Mouse (Mus musculus): Measurements from ENCODE around the gene Cradd. TPM values are rescaled to one million over a fixed set of nuclear protein-coding genes. Genes with fewer than 3 reads are reported as not detected.

Cradd gene
- polyA plus RNA-seq, 1 experiment from 2014 or later, result 10.4 TPM

GRCm38 (mm10) chr10:95317581-95318391, 6.1 kb downstream of the Cradd start:
- ATAC-seq (ENCODE audit: low FRiP score, low TSS enrichment), result no peak
- H3K9me3 ChIP-seq (ENCODE audit: low read length), result no peaks in the 10 kb centered on the region
- H3K4me2 ChIP-seq (replicated peaks; ENCODE audit: low read depth, low read length), result no peak overlapping the region
- H3K27me3 ChIP-seq (ENCODE audit: insufficient read depth, low read length), result peaks cover 27% of the 10 kb centered on the region; the same call in 1 of the 2 replicates
- H3K4me3 ChIP-seq (ENCODE audit: low read length), result no peak overlapping the region
- H3K27ac ChIP-seq (ENCODE audit: low read length), result no peak overlapping the region
- H3K4me1 ChIP-seq (ENCODE audit: insufficient read depth, low read length), result peaks cover 18% of the 10 kb centered on the region
- no peaks in the 10 kb centered on the region for H3K36me3 ChIP-seq (ENCODE audit: insufficient read depth, low read length)
- no peak overlapping the region for H3K9ac ChIP-seq (replicated peaks; ENCODE audit: low read length)
- 88% methylated on average over 21 of the region's 21 CpGs for WGBS

- ATAC-seq (ENCODE audit: low FRiP score, low TSS enrichment), result no peak
- Histone ChIP-seq H3K4me3 (ENCODE audit: low read length) (no peak overlapping the region), H3K4me2 (replicated peaks; ENCODE audit: low read depth, low read length) (no peak overlapping the region), H3K27ac (ENCODE audit: low read length) (no peak overlapping the region), H3K9me3 (ENCODE audit: low read length) (no peaks in the 10 kb centered on the region), H3K36me3 (ENCODE audit: insufficient read depth, low read length) (no peaks in the 10 kb centered on the region), H3K27me3 (ENCODE audit: insufficient read depth, low read length) (peaks cover 30% of the 10 kb centered on the region), H3K4me1 (ENCODE audit: insufficient read depth, low read length) (peaks cover 14% of the 10 kb centered on the region), H3K9ac (replicated peaks; ENCODE audit: low read length) (no peak overlapping the region)
- 77% methylated on average over 14 of the region's 14 CpGs for WGBS
These were observed 6.8 kb downstream of the Cradd start for GRCm38 (mm10) chr10:95317091-95317490.

- Histone ChIP-seq H3K4me2 (replicated peaks; ENCODE audit: low read depth, low read length) (no peak overlapping the region), H3K4me3 (ENCODE audit: low read length) (no peak overlapping the region), H3K9me3 (ENCODE audit: low read length) (no peaks in the 10 kb centered on the region), H3K27ac (ENCODE audit: low read length) (no peak overlapping the region), H3K4me1 (ENCODE audit: insufficient read depth, low read length) (peaks cover 11% of the 10 kb centered on the region), H3K9ac (replicated peaks; ENCODE audit: low read length) (no peak overlapping the region), H3K27me3 (ENCODE audit: insufficient read depth, low read length) (peaks cover 34% of the 10 kb centered on the region), H3K36me3 (ENCODE audit: insufficient read depth, low read length) (no peaks in the 10 kb centered on the region)
- 62% methylated on average over 9 of the region's 9 CpGs for WGBS
- no peak for ATAC-seq (ENCODE audit: low FRiP score, low TSS enrichment)
These were observed 7.3 kb downstream of the Cradd start for GRCm38 (mm10) chr10:95316675-95317074.

- Histone ChIP-seq H3K4me2 (replicated peaks; ENCODE audit: low read depth, low read length) (peak overlapping the region; percentile 25; the same call in 1 of the 2 replicates), H3K27ac (ENCODE audit: low read length) (no peak overlapping the region), H3K27me3 (ENCODE audit: insufficient read depth, low read length) (peaks cover 36% of the 10 kb centered on the region), H3K9me3 (ENCODE audit: low read length) (no peaks in the 10 kb centered on the region), H3K36me3 (ENCODE audit: insufficient read depth, low read length) (no peaks in the 10 kb centered on the region), H3K4me3 (ENCODE audit: low read length) (no peak overlapping the region), H3K4me1 (ENCODE audit: insufficient read depth, low read length) (peaks cover 14% of the 10 kb centered on the region), H3K9ac (replicated peaks; ENCODE audit: low read length) (no peak overlapping the region)
- 29% methylated on average over 19 of the region's 19 CpGs for WGBS
- ATAC-seq (ENCODE audit: low FRiP score, low TSS enrichment), result peak; percentile 86; the same call in 1 of the 2 replicates
These were observed 8.0 kb downstream of the Cradd start for GRCm38 (mm10) chr10:95315801-95316474.

GRCm38 (mm10) chr10:95315321-95315720, 8.6 kb downstream of the Cradd start:
- 86% methylated on average over 11 of the region's 11 CpGs for WGBS
- Histone ChIP-seq H3K4me2 (replicated peaks; ENCODE audit: low read depth, low read length) (peak overlapping the region; percentile 25; the same call in 1 of the 2 replicates), H3K4me1 (ENCODE audit: insufficient read depth, low read length) (peaks cover 14% of the 10 kb centered on the region), H3K27ac (ENCODE audit: low read length) (no peak overlapping the region), H3K9ac (replicated peaks; ENCODE audit: low read length) (no peak overlapping the region), H3K36me3 (ENCODE audit: insufficient read depth, low read length) (no peaks in the 10 kb centered on the region), H3K27me3 (ENCODE audit: insufficient read depth, low read length) (peaks cover 36% of the 10 kb centered on the region), H3K4me3 (ENCODE audit: low read length) (no peak overlapping the region), H3K9me3 (ENCODE audit: low read length) (no peaks in the 10 kb centered on the region)
- no peak for ATAC-seq (ENCODE audit: low FRiP score, low TSS enrichment)

GRCm38 (mm10) chr10:95314019-95314418, 9.9 kb downstream of the Cradd start:
- no peak for ATAC-seq (ENCODE audit: low FRiP score, low TSS enrichment)
- 22% methylated on average over 5 of the region's 5 CpGs for WGBS
- Histone ChIP-seq H3K4me2 (replicated peaks; ENCODE audit: low read depth, low read length) (no peak overlapping the region), H3K27me3 (ENCODE audit: insufficient read depth, low read length) (peaks cover 36% of the 10 kb centered on the region), H3K9ac (replicated peaks; ENCODE audit: low read length) (no peak overlapping the region), H3K27ac (ENCODE audit: low read length) (no peak overlapping the region), H3K4me3 (ENCODE audit: low read length) (no peak overlapping the region), H3K4me1 (ENCODE audit: insufficient read depth, low read length) (peaks cover 17% of the 10 kb centered on the region), H3K36me3 (ENCODE audit: insufficient read depth, low read length) (no peaks in the 10 kb centered on the region), H3K9me3 (ENCODE audit: low read length) (no peaks in the 10 kb centered on the region)

GRCm38 (mm10) chr10:95313524-95313923, 10.4 kb downstream of the Cradd start:
- ATAC-seq (ENCODE audit: low FRiP score, low TSS enrichment), result no peak
- no peaks in the 10 kb centered on the region for H3K36me3 ChIP-seq (ENCODE audit: insufficient read depth, low read length)
- WGBS, result 79% methylated on average over 9 of the region's 9 CpGs
- H3K4me3 ChIP-seq (ENCODE audit: low read length), result no peak overlapping the region
- no peak overlapping the region for H3K9ac ChIP-seq (replicated peaks; ENCODE audit: low read length)
- peaks cover 36% of the 10 kb centered on the region for H3K27me3 ChIP-seq (ENCODE audit: insufficient read depth, low read length)
- peaks cover 17% of the 10 kb centered on the region for H3K4me1 ChIP-seq (ENCODE audit: insufficient read depth, low read length)
- H3K4me2 ChIP-seq (replicated peaks; ENCODE audit: low read depth, low read length), result no peak overlapping the region
- no peak overlapping the region for H3K27ac ChIP-seq (ENCODE audit: low read length)
- H3K9me3 ChIP-seq (ENCODE audit: low read length), result no peaks in the 10 kb centered on the region

- no peak overlapping the region for H3K9ac ChIP-seq (replicated peaks; ENCODE audit: low read length)
- peaks cover 15% of the 10 kb centered on the region for H3K4me1 ChIP-seq (ENCODE audit: insufficient read depth, low read length)
- H3K36me3 ChIP-seq (ENCODE audit: insufficient read depth, low read length), result no peaks in the 10 kb centered on the region
- H3K4me2 ChIP-seq (replicated peaks; ENCODE audit: low read depth, low read length), result no peak overlapping the region
- H3K27ac ChIP-seq (ENCODE audit: low read length), result no peak overlapping the region
- peaks cover 25% of the 10 kb centered on the region for H3K27me3 ChIP-seq (ENCODE audit: insufficient read depth, low read length)
- no peaks in the 10 kb centered on the region for H3K9me3 ChIP-seq (ENCODE audit: low read length)
- no peak overlapping the region for H3K4me3 ChIP-seq (ENCODE audit: low read length)
- ATAC-seq (ENCODE audit: low FRiP score, low TSS enrichment), result no peak
- 19% methylated on average over 21 of the region's 21 CpGs for WGBS
These were observed 13.1 kb downstream of the Cradd start for GRCm38 (mm10) chr10:95310688-95311441.

- Histone ChIP-seq H3K4me2 (replicated peaks; ENCODE audit: low read depth, low read length) (no peak overlapping the region), H3K4me3 (ENCODE audit: low read length) (no peak overlapping the region), H3K36me3 (ENCODE audit: insufficient read depth, low read length) (no peaks in the 10 kb centered on the region), H3K4me1 (ENCODE audit: insufficient read depth, low read length) (peaks cover 9% of the 10 kb centered on the region; the same call in 1 of the 2 replicates), H3K9ac (replicated peaks; ENCODE audit: low read length) (no peak overlapping the region), H3K9me3 (ENCODE audit: low read length) (no peaks in the 10 kb centered on the region), H3K27me3 (ENCODE audit: insufficient read depth, low read length) (peaks cover 23% of the 10 kb centered on the region), H3K27ac (ENCODE audit: low read length) (no peak overlapping the region)
- ATAC-seq (ENCODE audit: low FRiP score, low TSS enrichment), result no peak
- 41% methylated on average over 13 of the region's 13 CpGs for WGBS
These were observed 14.3 kb downstream of the Cradd start for GRCm38 (mm10) chr10:95309412-95310322.

Measured in kidney, embryonic 16.5 days (tissue).